Mouse (Mus musculus): ENCODE data around the gene L3mbtl3.

GRCm38 (mm10) chr10:26243203-26243602 lies 132.6 kb downstream of the L3mbtl3 start:
- TF ChIP-seq POLR2A (IDR thresholded peaks at IDR 0.05; ENCODE audit: insufficient read length, low read depth): no peak
- no peak for TF ChIP-seq MAX (IDR thresholded peaks at IDR 0.05; ENCODE audit: low read depth)
- no peak for TF ChIP-seq MYOG (IDR thresholded peaks at IDR 0.05; ENCODE audit: control insufficient read depth in 1 of 3, insufficient read depth in 1 of 3, insufficient read length in 2 of 3, low read depth in 2 of 3)
- no peak for TF ChIP-seq TCF12 (IDR thresholded peaks at IDR 0.05; ENCODE audit: insufficient read depth, poor library complexity, severe bottlenecking)
- TF ChIP-seq MYOD1 (IDR thresholded peaks at IDR 0.05; ENCODE audit: control insufficient read depth in 1 of 3, insufficient read length in 2 of 3, low read depth in 2 of 3): no peak
- TF ChIP-seq E2F4 (IDR thresholded peaks at IDR 0.05; ENCODE audit: insufficient read depth): no peak
- TF ChIP-seq USF1 (IDR thresholded peaks at IDR 0.05; ENCODE audit: low read depth): no peak
- TF ChIP-seq SRF (IDR thresholded peaks at IDR 0.05; ENCODE audit: control insufficient read depth, insufficient read length, low read depth): no peak
- TF ChIP-seq REST (IDR thresholded peaks at IDR 0.05; ENCODE audit: insufficient read depth, insufficient read length): no peak

Measured in myocyte (in vitro differentiated cells).